Mouse (Mus musculus) right cerebral cortex, postnatal 4 days (tissue): Measurements from ENCODE around the gene Gpn2.

Experiments
- DNase-seq: peaks from one replicate; pipeline ENCODE4 v3.0.0-alpha.2; 2022

Gpn2 gene

DNA sequence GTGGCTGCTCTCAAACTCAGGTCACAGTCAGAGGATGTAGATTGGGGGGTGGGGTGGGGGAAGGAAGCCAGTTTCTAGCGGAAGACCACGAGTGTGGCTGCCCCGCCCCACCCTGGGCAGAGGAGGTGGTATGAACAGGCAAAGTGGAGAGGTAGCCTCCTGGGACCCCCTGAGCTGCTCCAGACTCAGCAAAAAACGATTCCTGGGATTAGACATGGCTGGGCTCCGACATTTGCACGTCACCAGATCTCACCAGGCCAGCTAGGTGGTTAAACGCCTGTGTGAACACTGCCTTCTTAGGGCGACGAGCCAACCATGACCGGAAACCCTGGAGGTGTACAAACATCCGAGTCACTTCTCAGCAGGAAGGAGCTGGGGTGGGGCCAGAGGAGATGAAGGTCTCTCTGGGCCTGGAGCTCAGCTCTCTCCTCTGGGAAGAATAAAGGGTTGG is 41.5 kb downstream of the Gpn2 start:
- no peak for DNase-seq

DNA sequence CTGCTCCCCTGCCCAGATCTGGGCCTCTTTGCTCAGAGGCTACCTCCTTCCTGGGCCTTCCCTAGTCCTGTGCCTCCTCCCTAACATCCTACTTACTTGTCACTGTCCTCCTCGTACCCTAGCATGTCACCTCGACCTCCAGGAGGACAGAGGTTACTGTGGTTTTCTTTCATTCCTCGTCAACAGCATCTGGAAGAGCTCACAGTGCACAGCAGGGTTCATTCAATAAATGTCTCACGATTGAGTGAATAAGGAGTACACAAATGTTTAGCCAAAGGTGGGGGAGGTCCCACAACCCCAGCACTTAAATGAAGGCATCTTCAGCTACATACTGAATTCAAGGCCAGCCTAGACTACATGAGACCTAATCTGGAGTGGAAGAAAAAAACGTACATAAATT is 42.1 kb downstream of the Gpn2 start:
- no peak for DNase-seq

DNA sequence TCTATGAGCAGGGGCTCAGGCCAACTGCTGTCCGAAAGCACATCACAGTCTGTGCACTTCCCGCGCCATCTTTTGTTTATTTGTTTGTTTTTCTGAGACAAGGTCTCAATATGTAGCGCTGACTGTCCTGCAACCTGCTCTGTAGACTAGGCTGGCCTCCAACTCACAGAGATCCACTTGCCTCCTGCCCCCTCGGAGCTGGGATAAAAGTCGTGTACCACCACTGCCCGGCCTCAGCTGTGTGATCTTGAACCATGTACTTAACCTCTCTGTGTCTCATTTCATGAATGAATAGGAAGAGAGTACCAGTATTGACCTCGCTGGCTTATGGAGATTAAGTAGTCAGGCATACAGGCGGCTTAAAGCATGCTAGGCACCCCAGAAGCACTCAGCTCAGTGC is 42.5 kb downstream of the Gpn2 start:
- no peak for DNase-seq

DNA sequence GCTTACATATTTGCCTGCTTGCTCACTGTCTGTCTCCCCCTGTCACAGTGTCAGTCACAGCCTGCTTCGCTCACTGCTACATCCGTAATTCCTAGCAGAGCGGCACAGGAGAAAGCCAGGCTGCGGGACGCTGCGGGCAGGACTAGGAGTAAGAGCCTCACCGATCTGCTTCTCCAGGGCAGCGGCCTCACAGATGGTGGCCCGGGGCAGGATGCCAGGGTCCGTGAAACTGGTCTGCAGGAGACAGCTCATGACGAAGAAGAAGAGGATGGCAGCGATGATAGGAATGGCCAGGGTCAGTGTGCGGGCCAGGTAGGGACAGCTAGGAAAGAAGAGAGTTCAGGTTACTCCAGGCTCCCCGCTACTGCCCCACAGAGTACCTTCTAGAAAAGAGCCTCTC is 42.9 kb downstream of the Gpn2 start:
- DNase-seq: no peak

DNA sequence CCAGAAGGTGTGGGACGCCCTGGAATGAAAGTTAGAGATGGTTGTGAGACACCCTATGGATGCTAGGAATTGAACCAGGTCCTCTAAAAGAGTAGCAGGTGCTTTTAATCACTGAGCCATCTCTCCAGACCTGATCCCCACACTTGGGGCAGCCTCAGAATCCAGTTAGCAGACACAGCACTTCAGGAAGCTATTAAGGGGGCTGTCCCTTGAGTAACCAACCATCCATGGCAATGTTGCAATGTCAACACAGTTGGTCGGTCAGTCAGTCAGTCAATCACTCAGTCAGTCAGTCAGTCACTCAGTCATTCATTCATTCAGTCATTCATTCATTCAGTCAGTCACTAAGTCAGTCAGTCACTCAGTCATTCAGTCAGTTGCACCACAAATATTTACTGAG is 44.4 kb downstream of the Gpn2 start:
- DNase-seq: no peak

DNA sequence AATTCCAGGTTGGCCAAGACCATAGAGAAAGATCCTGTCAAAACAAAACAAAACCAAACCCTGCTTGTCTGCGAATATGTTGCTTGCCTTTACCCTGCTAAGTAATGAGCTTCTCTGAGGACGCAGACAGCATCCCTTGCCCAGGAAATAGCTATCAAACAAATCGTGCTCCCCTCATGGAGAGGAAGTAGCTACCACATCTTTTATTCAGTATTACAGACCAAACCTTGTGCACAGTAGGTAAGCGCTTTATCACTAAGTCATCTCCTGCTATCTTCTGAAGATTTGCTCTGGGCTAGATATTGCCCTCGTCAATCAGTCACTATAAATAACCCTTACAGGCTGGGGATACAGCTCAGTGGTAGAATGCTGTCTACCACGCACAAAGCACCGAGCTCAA is 45.0 kb downstream of the Gpn2 start:
- no peak for DNase-seq

DNA sequence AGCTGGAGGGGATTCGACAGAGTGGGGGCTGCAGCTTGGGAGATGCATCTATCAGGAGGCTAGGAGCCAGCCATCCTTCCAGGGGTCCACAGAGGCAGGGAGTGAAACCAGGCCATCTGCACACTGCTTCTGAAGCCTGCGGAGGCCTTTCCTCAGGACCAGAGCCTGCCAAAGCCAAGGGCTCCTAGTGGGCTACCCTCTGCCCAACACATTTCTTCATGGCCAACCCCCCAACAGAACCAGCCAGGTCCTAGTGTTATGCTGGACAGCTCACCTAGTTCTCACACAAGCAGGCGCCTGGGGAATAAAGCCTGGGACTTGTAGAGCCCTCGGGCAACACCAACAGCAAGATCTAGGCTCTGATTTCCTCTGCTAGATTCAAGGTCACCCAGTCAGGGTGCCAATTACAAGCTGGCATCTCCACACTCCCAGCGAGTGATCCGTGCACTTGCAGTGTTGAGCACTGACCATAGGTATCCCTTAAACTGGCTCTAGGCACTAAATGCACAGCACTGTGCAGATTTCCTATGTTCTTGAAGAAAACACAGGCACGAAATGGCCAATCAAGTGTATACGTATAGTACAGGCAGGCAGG is 46.3 kb downstream of the Gpn2 start:
- no peak for DNase-seq

DNA sequence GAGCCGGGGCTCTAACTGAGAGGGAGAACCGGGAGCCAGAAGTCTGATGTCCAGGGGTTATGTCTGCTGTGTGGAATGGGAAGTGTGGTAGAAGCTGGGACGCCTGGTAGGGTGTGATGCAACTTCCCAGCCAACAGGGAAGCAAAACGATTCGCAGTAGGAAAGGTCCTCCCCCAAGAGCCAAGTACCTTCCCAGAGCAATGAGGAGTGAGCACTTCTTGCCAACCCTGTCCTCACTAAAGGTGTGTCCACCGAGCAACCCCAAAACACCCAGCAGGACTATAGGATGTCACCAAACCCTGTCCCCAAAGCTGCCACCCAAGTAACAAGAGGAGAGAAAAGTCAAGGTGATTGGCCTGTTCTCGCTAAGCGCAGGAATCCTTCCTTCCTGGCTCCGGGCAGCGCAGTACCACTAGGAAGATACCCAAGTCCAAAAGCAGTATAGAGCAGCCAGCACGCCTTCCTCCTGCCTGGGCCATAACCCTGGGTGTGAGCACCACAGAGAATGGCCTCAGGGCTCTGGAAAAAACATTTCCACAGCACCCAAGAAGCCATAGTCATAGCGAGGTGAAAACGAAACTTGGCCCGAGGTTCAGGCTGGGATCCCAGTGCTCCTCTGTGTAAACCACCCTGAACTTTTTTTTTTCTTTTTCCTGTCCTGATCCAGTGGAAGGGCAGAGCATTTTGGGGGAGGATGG is 47.1 kb downstream of the Gpn2 start:
- no peak for DNase-seq

DNA sequence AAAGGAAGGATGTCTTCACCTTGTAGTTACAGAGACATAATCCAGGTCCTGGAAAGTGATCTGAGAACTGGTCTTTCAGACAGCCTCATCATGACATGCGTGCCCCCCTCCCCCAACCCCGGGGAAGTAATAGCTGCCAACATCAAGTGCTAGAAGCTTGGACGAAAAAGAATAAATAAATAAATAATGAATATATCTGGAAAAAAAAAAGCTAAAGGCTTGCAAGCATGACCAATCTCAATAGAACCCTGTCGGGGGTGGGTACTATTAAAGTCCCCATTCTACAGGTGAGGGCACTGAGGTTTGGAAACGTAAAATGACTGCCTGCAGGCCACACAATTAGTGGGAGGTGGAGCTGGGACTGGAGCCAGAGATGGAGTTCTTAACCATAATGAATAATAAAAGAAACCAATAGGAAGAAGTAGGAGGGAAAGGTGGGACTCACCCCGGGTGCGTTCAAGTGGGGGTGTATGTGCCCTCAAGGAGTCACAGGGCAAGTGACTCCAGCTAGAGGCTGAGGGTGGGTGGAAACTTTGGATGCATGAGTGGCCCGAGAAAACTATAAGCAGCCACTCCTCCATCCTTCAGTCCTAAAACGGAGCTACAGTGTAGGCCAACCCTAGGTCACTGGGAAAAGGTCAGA is 47.7 kb downstream of the Gpn2 start:
- DNase-seq: no peak

DNA sequence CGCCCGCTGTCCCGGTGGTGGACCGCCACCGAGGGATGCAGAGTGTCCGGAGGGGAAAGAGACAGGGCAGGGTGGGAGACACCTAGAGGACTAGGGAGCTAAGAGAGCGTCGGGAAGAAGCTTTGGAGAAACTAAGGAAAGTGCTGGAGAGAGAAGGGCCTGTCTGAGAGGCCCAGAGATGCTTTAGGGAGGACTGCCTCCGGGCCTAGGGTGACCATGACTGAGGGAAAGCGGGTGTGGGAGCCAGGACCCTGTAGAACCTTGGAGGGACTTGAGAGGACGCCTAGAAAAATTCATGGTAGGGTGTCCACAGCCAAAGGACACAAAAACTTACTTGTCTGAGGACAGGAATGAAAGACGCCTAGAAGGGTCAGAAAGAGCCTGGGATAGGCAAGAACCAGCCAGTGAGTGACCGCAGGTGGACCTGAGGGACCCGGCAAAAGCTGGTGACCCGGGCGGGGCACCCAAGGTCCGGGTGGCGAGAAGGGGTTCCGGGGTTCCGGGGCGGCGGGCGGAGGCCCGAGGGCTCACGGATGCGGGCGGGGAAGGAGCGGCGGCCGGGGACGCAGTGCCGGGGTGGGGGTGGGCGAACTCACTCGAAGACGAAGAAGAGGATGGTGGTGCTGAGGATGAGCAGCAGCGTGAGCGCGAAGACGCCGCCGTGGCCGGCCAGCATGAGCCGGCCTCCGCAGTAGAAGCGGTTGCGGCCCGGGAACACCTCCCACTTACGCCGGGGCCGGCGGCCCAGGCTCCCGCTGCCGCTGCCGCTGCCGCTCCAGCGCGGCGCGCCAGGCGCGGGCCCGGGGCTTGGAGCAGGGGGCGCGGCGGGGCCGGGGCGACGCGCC is 48.5 kb downstream of the Gpn2 start:
- DNase-seq: no peak

DNA sequence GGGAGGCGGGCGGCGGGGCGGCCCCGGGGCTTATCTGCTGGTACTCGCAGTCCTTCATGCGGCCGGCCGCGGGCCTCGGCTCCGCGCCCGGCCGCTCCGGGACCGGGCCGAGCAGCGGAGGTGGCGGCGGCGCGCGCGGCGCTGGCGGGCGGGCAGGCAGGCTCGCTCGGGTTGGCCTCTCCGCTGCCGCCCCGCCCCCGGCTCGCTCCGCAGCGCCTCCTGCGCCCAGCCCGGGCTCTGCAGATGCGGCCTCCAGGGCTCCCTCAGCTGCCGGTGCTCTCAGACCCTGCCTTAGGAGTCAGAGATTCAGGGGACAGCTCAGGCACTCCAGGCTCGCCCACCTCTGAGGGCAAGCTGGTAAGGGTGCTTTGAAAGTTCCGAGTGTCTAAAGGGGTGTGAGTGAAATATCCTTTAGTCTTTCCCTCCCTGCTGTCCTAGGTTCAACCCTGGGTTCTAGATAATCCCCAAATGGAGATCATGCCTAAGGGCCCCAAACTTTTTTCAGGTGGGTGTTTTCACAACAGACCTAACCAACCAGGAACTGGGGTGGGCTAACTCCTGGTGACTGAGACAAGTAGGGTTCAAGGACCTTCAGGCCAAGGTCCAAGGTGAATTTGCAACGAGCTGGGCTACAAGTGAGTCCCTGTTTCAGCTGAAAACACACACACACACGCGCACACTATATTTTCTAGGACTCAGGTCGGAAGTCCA is 49.3 kb downstream of the Gpn2 start:
- peak; percentile 88 for DNase-seq

DNA sequence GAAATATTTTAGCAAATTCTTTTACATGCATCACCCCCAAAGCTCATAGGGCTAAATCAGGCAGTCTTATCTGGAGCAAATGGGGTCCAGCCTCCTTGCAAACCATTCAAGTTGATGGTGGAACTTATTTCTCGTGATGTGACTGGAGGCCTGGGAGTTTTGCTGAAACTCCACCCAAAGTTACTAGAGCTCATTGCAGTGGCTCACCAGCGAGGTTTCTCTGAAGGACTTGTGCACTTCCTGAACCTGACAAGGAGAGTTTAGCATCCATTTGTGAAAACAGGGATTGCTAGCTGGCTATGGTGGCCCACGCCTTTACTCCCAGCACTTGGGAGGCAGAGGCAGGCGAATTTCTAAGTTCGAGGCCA is 49.9 kb downstream of the Gpn2 start:
- no peak for DNase-seq
